Mouse (Mus musculus) thymus, postnatal 0 days (tissue): ENCODE results near the gene Cd200r3. TPM values are rescaled to one million over a fixed set of nuclear protein-coding genes. Genes with fewer than 3 reads are reported as not detected.
A peak's percentile ranks its signal among the peaks of the same experiment; 100 is the strongest.

Experiments
- DNase-seq: peaks from one replicate; pipeline ENCODE4 v3.0.0-alpha.2; 2015; ENCODE audit warnings: low spot score
- polyA plus RNA-seq: library from polyadenylated mRNA; unstranded; fragments of >200 nt; fragmentation: Nextera tagmentation; extraction: Ambion mirVana; gene quantifications from 2 replicates; pipeline ENCODE4 v1.2.1, GENCODE M21; 2015

Cd200r3 gene
- 0.26 and 0.27 TPM in 2 replicates for polyA plus RNA-seq

- no peak for DNase-seq
Observed at GRCm38 (mm10) chr16:44943468-44943867, at the start of gene Cd200r3. Gene Cd200r3 (plus strand): TSS chr16:44943678.

DNA sequence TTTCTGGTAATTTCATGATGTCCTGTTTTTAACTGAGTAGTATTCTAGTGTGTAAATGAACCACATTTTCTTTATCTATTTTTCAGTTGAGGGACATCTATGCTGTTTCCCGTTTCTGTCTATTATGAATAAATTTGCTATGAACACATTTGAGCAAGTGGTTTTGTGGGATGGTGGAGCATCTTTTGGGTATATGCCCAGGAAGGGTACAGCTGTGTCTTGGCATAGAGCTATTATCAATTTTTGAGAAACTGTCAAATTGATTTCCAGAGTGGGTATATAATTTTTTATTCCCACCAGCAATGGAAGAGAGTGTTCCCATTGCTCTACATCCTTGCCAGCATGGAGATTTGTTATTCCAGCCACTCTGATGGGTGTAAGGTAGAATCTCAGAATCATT lies 11.5 kb upstream of the Cd200r3 start:
- DNase-seq, result no peak

- no peak for DNase-seq
Observed at GRCm38 (mm10) chr16:44951360-44952114, 8.1 kb downstream of the Cd200r3 start.

DNA sequence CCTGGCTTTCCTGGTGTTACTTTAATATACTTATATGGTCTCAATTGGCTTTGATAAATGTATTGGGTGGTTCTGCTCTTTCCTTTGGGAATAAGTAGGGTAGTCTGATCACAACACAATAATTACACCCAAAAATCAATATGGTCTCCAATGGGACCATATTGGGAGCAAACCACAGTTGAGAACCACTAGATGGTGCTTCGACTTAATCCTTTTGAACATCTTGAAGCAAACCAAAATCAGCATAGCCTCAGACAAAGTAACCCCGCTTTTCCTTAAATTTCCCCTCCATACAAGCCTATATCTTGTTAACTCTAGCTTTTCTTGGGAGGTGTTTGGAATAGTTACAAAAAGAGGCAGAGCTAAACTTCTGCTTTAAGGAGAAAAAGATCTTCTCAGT lies 18.8 kb downstream of the Cd200r3 start:
- no peak for DNase-seq

DNA sequence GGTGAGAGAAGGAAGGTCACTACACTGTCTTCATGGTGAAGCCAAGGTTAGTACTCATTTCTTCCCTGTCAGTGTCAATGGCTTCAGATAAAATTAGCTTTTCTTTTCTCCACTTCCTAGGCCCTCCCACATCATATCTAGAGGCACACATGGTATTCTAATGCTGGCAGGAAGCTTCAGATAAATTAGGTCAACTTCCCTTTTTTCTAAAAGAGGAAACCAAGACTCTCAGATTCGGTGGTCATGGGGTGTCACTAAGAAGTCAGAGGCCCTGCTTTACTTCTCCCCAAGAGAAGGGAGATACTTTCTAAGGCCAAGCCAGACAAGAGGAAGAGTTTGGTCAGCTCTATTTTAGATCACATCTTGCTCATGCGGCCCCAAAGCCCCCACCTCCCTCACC lies 19.3 kb downstream of the Cd200r3 start:
- peak; percentile 28 for DNase-seq

- no peak for DNase-seq
Observed at GRCm38 (mm10) chr16:44964526-44965374, 21.3 kb downstream of the Cd200r3 start.

- DNase-seq, result peak; percentile 18
Observed at GRCm38 (mm10) chr16:44965428-44965827, 21.9 kb downstream of the Cd200r3 start.

- DNase-seq, result no peak
Observed at GRCm38 (mm10) chr16:44965890-44966289, 22.4 kb downstream of the Cd200r3 start.

DNA sequence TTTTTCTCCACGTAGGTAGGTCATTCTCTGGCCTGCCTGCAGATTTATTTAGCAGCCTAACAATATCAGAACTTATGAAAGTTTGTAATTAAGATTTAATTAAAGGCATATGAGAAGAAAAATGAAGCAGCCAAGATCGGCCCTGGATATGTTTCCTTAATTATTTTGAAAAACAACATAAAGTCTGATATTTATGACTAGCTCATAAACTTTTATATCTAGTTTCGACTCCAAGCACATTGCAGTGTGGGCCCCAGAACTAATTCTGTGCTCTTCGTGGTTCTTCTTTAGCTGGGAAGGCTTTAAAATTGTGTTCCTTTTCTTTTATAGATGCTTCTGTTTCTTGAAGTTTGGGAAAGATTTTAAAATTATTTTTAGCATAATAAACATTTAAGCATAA lies 23.4 kb downstream of the Cd200r3 start:
- no peak for DNase-seq

- no peak for DNase-seq
Observed at GRCm38 (mm10) chr16:44968113-44968512, 24.6 kb downstream of the Cd200r3 start.

GRCm38 (mm10) chr16:44970925-44971324 lies 27.4 kb downstream of the Cd200r3 start:
- DNase-seq, result no peak

DNA sequence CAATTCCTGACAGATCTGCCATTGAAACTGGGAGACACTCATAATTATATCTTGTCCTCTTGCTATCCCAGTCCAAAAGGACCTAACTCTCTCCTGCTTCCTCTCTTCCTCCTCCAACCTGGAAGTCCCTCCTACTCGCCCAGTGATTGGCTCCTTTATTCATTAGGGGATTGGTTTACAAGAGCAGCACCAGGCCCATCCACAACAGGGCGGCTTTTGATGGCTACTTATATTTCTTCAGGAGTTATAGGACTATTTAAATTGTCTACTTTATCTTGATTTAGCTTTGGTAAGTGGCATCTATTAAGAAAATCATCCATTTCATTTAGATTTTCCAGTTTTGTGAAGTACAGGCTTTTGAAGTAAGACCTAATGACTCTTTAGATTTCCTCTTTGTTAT lies 30.6 kb downstream of the Cd200r3 start:
- no peak for DNase-seq

DNA sequence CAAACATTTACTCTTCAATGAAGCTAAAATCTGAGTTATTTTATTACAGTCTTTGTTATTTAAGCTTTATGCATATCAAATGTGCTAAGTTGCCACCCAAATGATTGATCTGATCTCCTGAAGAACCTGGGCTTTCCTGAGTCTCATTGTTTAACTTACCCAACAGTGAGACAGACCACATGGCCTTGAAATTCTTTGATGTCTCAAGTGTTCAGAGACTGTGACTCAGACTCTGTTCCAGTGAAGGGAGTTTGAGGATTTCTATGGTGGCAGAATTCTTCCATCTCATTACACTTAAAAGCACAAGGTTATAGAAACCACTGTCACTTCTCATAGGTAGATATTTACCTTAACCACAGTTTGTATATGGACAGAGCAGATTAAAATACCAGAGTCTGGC lies 32.6 kb downstream of the Cd200r3 start:
- DNase-seq, result no peak

DNA sequence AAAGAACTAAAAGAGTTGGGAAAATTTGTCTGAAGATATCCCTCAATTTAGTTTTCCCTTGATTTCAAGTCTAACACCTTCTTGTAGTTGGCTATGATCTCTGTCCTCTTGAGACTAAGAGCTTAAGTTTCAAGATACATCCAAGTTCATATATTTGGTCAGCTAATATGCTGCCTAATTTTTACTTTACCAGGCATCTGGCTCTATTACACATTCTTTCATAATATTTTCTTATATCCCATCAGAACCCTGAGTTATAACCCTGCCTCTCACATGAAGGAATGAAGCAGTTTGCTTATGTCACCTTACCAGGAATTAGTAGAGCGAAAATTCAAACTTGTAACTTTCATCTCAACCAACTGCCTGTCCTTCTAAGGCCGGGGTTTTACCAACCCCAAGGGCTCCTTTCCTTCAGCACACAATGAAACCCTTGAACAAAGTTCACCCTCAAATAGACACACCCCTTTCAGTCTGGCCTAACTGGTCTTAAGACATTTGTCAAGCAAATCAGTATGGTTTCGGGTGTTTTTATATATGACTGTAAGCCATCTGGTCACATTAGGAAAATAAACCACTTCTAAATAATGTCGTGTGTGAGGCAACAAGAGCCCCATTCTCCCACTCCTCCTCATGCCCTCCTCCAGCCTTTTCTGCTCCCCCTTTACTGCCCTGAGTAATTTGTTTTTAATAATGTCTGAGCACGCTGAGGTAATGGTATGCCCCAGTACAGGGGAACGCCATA lies 33.6 kb downstream of the Cd200r3 start:
- no peak for DNase-seq

DNA sequence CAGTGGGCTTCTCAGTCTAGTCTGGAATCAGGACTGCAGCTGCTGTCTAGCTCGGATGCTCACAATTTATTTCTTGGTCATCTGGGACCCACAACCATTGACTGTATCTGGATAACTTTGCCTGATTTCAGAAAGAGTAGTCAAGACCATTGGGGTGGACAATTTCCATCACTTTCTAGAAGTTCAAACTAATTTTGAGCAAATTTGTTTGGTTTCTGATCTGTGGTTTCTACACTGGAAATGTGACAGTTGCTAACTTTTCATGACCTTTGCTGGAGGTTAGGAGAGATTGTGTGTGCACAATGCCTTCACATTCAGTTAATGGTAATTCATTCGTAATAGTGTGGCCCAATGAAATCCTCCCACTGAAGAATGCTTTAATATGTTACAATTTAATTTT lies 34.7 kb downstream of the Cd200r3 start:
- no peak for DNase-seq

GRCm38 (mm10) chr16:44979355-44979896 lies 35.9 kb downstream of the Cd200r3 start:
- no peak for DNase-seq

GRCm38 (mm10) chr16:44982972-44983371 lies 39.5 kb downstream of the Cd200r3 start:
- no peak for DNase-seq

DNA sequence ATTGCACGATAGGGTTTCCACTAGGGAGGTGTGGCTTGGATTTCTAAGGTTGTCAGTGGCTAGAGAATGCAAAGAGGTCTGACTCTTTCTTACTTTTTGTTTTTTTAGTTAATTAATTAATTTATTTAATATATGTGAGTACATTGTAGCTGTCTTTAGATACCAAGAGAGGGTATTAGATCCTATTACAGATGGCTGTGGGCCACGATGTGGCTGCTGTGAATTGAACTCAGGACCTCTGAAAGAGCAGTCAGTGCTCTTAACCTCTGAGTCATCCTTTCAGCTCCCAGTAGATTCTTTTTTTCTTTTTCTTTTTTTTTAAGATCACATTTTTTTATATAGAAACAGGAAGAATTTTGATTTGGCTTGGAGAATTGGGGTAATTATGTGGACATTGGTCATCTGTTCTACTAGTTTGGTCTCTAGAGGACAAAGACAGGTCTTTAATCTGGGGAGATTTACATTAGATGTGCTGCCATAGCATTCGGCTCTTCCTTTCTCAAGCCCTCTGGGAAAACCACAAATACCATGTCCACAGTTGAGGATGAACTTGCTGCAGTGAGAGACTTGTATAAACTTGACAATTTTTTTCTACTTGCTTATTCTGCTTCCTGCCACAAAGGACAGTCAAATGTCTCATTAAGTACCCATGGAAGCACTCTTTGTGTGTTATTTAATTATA lies 40.0 kb downstream of the Cd200r3 start:
- no peak for DNase-seq

GRCm38 (mm10) chr16:44984111-44984510 lies 40.6 kb downstream of the Cd200r3 start:
- no peak for DNase-seq

- no peak for DNase-seq
Observed at GRCm38 (mm10) chr16:44984925-44985324, 41.4 kb downstream of the Cd200r3 start.

- DNase-seq, result no peak
Observed at GRCm38 (mm10) chr16:44986029-44986428, 42.6 kb downstream of the Cd200r3 start.
